Comparison of ENCODE assay signal across 8 mouse cellular contexts in the genomic region with DNA sequence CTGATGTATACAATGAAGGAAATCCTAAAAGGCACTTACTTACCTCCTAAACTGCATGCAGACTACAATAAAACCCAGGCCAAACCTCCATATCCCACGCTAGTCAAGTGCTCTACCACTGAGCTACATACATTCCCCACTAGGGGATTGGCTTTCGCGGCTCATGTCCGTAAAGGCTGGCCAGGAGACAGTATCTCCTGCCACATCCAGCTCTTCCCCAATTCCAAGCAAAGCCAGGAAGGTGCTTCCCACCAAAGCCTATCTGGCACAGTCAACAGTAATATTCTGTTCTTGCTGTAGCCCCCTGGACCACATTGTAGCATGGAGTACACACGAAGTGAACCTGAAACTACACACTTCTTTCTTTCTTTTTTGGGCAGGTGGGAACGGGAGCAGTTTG. TPM values are rescaled to one million over a fixed set of nuclear protein-coding genes. Genes with fewer than 3 reads are reported as not detected.
DNase-seq lines count a peak whose midpoint lies in the region; ATAC-seq and TF ChIP-seq lines count a peak whose summit lies in the region.

No protein-coding gene starts in this region.

- TF ChIP-seq CTCF in kidney, adult 2 months (conservative IDR thresholded peaks at IDR 0.05; ENCODE audit: insufficient read depth, insufficient read length, low read depth, low read length) = no peak

- 0 out of 2 replicates have a peak, but pooled peaks cover 12% of the 10 kb centered on the region for H3K4me1 ChIP-seq in kidney, adult 2 months (ENCODE audit: control insufficient read depth, insufficient read depth, low read length)
- H3K4me1 ChIP-seq in hindbrain, embryonic 14.5 days (replicated peaks; ENCODE audit: control insufficient read depth, insufficient read depth, low read length) = peaks cover 19% of the 10 kb centered on the region
- H3K4me1 ChIP-seq in midbrain, embryonic 16.5 days (ENCODE audit: control insufficient read depth, insufficient read depth, low read length) = peaks cover 18% of the 10 kb centered on the region

- no peak for DNase-seq in kidney, adult 2 months
- DNase-seq in kidney, postnatal 10 days = no peak
- peak; percentile 76 for DNase-seq in R1 (ENCODE audit: low read depth, low spot score)
- DNase-seq in hindbrain, embryonic 14.5 days (ENCODE audit: low spot score) = no peak
- DNase-seq in embryo, embryonic 10.5 days (ENCODE audit: low spot score) = no peak
- DNase-seq in ovary, adult 18-20 months (ENCODE audit: low spot score) = no peak

- H3K36me3 ChIP-seq in kidney, adult 2 months (ENCODE audit: control insufficient read depth, insufficient read depth, low read length) = no peaks in the 10 kb centered on the region
- peaks cover 26% of the 10 kb centered on the region for H3K36me3 ChIP-seq in hindbrain, embryonic 14.5 days (replicated peaks; ENCODE audit: control insufficient read depth, insufficient read depth)
- H3K36me3 ChIP-seq in midbrain, embryonic 16.5 days (ENCODE audit: control insufficient read depth, insufficient read depth, low read length) = peaks cover 4% of the 10 kb centered on the region

- H3K27ac ChIP-seq in kidney, adult 2 months (ENCODE audit: insufficient read depth, low read depth, low read length) = no peak overlapping the region
- H3K27ac ChIP-seq in hindbrain, embryonic 14.5 days = no peak overlapping the region
- H3K27ac ChIP-seq in midbrain, embryonic 16.5 days (ENCODE audit: low read length) = no peak overlapping the region

- ATAC-seq in hindbrain, embryonic 14.5 days (ENCODE audit: low FRiP score) = no peak
- no peak for ATAC-seq in midbrain, embryonic 16.5 days
- no peak; the same call in 1 of the 2 replicates for ATAC-seq in frontal cortex, adult (ENCODE audit: low TSS enrichment)

- 21% methylated on average over 6 of the region's 6 CpGs for WGBS in kidney, adult 2 months
- WGBS in hindbrain, embryonic 14.5 days = 22% methylated on average over 6 of the region's 6 CpGs
- WGBS in midbrain, embryonic 16.5 days = 29% methylated on average over 6 of the region's 6 CpGs

- TF ChIP-seq POLR2A in kidney, adult 2 months (IDR thresholded peaks at IDR 0.05; ENCODE audit: low read depth, low read length) = no peak

- no peaks in the 10 kb centered on the region for H3K27me3 ChIP-seq in kidney, adult 2 months (replicated peaks; ENCODE audit: control insufficient read depth, insufficient read depth, low read length)
- H3K27me3 ChIP-seq in hindbrain, embryonic 14.5 days (ENCODE audit: control insufficient read depth, insufficient read depth, low read length) = no peaks in the 10 kb centered on the region; the same call in 1 of the 2 replicates
- H3K27me3 ChIP-seq in midbrain, embryonic 16.5 days (ENCODE audit: control insufficient read depth, insufficient read depth, low read depth, low read length) = no peaks in the 10 kb centered on the region

- peak overlapping the region; percentile 64 for H3K4me3 ChIP-seq in kidney, adult 2 months (ENCODE audit: insufficient read depth, low read depth, low read length)
- H3K4me3 ChIP-seq in hindbrain, embryonic 14.5 days (replicated peaks; ENCODE audit: low read length) = peak overlapping the region; percentile 91
- H3K4me3 ChIP-seq in midbrain, embryonic 16.5 days (ENCODE audit: low read depth, low read length) = peak overlapping the region; percentile 93

- H3K9me3 ChIP-seq in hindbrain, embryonic 14.5 days (ENCODE audit: control insufficient read depth, low read length) = no peaks in the 10 kb centered on the region
- H3K9me3 ChIP-seq in midbrain, embryonic 16.5 days (replicated peaks; ENCODE audit: control insufficient read depth, low read length, poor library complexity, severe bottlenecking) = no peaks in the 10 kb centered on the region

- H3K9ac ChIP-seq in hindbrain, embryonic 14.5 days = peak overlapping the region; percentile 86
- peak overlapping the region; percentile 93 for H3K9ac ChIP-seq in midbrain, embryonic 16.5 days (ENCODE audit: low read depth, low read length)

- H3K4me2 ChIP-seq in hindbrain, embryonic 14.5 days (replicated peaks) = peak overlapping the region; percentile 97
- H3K4me2 ChIP-seq in midbrain, embryonic 16.5 days (ENCODE audit: low read length) = peak overlapping the region; percentile 68

RNA-seq across cellular contexts. Expression of gene Pqlc2, which starts 0.9 kb away (rescaled TPM):
- polyA plus RNA-seq in kidney, adult 2 months (2012; rRNA removed) = 63.3 and 71.7 TPM in 2 replicates
- polyA plus RNA-seq in hindbrain, embryonic 14.5 days (2014; fragmentation: Nextera tagmentation; extraction: Ambion mirVana) = 10.0 and 13.3 TPM in 2 replicates
- polyA plus RNA-seq in midbrain, embryonic 16.5 days (2015; fragmentation: Nextera tagmentation; extraction: Ambion mirVana) = 14.4 and 15.1 TPM in 2 replicates

RNA-seq across cellular contexts. Expression of gene Akr7a5, which starts 0.9 kb away (rescaled TPM):
- 245 and 280 TPM in 2 replicates for polyA plus RNA-seq in kidney, adult 2 months (2012; rRNA removed)
- polyA plus RNA-seq in hindbrain, embryonic 14.5 days (2014; fragmentation: Nextera tagmentation; extraction: Ambion mirVana) = 57.6 and 58.7 TPM in 2 replicates
- polyA plus RNA-seq in midbrain, embryonic 16.5 days (2015; fragmentation: Nextera tagmentation; extraction: Ambion mirVana) = 58.7 and 66.6 TPM in 2 replicates

RNA-seq across cellular contexts. Expression of gene Mrto4, which starts 42.7 kb away (rescaled TPM):
- polyA plus RNA-seq in kidney, adult 2 months (2012; rRNA removed) = 16.3 and 21.2 TPM in 2 replicates
- polyA plus RNA-seq in hindbrain, embryonic 14.5 days (2014; fragmentation: Nextera tagmentation; extraction: Ambion mirVana) = 65.7 and 74.2 TPM in 2 replicates
- polyA plus RNA-seq in midbrain, embryonic 16.5 days (2015; fragmentation: Nextera tagmentation; extraction: Ambion mirVana) = 81.8 and 82.1 TPM in 2 replicates

RNA-seq across cellular contexts. Expression of gene Emc1, which starts 42.7 kb away (rescaled TPM):
- polyA plus RNA-seq in kidney, adult 2 months (2012; rRNA removed) = 29.2 and 31.4 TPM in 2 replicates
- 35.1 and 36.8 TPM in 2 replicates for polyA plus RNA-seq in hindbrain, embryonic 14.5 days (2014; fragmentation: Nextera tagmentation; extraction: Ambion mirVana)
- polyA plus RNA-seq in midbrain, embryonic 16.5 days (2015; fragmentation: Nextera tagmentation; extraction: Ambion mirVana) = 47.7 and 49.4 TPM in 2 replicates

RNA-seq across cellular contexts. Expression of gene Ubr4, which starts 42.8 kb away (rescaled TPM):
- 129 and 168 TPM in 2 replicates for polyA plus RNA-seq in kidney, adult 2 months (2012; rRNA removed)
- 95.5 and 100 TPM in 2 replicates for polyA plus RNA-seq in hindbrain, embryonic 14.5 days (2014; fragmentation: Nextera tagmentation; extraction: Ambion mirVana)
- 78.6 and 86.2 TPM in 2 replicates for polyA plus RNA-seq in midbrain, embryonic 16.5 days (2015; fragmentation: Nextera tagmentation; extraction: Ambion mirVana)
